Mouse (Mus musculus) hindbrain, embryonic 13.5 days (tissue): ENCODE measurements at regions not wholly inside any gene's neighbourhood (a gene's known extent, or its start where the extent isn't known, plus 50 kb on each side); places are given as distances from the start of the nearest gene placed in this dataset.

ENCODE experiments used
- ATAC-seq: fragments of 200-750 bp; cut with Nextera tagmentation; 2 replicates; pipeline ENCODE4 v1.8.0; 2017; ENCODE audit warnings: moderate TSS enrichment; ENCODE audit not compliant: low FRiP score
- H3K27ac ChIP-seq: fragments of 300-500 bp; sonication (generic); 2 replicates; pipeline ENCODE4 v1.5.1; 2015; ENCODE audit warnings: inconsistent platforms, mild to moderate bottlenecking, moderate library complexity
- H3K27me3 ChIP-seq: fragments of 300-500 bp; sonication (generic); 2 replicates; pipeline ENCODE4 v1.6.1; 2015; ENCODE audit warnings: mild to moderate bottlenecking, inconsistent platforms
- H3K36me3 ChIP-seq: fragments of 300-500 bp; sonication (generic); 2 replicates; pipeline ENCODE4 v1.6.1; 2015; ENCODE audit warnings: mild to moderate bottlenecking, inconsistent platforms
- H3K4me1 ChIP-seq: fragments of 300-500 bp; sonication (generic); replicated peaks from 2 replicates; pipeline ENCODE4 v1.6.1; 2015; ENCODE audit warnings: inconsistent platforms
- H3K4me2 ChIP-seq: fragments of 300-500 bp; sonication (generic); 2 replicates; pipeline ENCODE4 v1.6.1; 2015; ENCODE audit warnings: inconsistent platforms, mild to moderate bottlenecking, moderate library complexity
- H3K4me3 ChIP-seq: fragments of 300-500 bp; sonication (generic); 2 replicates; pipeline ENCODE4 v1.5.1; 2015; ENCODE audit warnings: mild to moderate bottlenecking, inconsistent platforms
- H3K9ac ChIP-seq: fragments of 300-500 bp; sonication (generic); 2 replicates; pipeline ENCODE4 v1.6.1; 2015; ENCODE audit warnings: mild to moderate bottlenecking, inconsistent platforms
- H3K9me3 ChIP-seq: fragments of 300-500 bp; sonication (generic); 2 replicates; pipeline ENCODE4 v1.6.1; 2016; ENCODE audit warnings: inconsistent platforms
- WGBS: fragments of 180-500 bp; shearing (Covaris S2); methylation state at CpG from one replicate; pipeline ENCODE4 v1.1.7; 2015; 5-methylcytosine and 5-hydroxymethylcytosine counted together

DNA sequence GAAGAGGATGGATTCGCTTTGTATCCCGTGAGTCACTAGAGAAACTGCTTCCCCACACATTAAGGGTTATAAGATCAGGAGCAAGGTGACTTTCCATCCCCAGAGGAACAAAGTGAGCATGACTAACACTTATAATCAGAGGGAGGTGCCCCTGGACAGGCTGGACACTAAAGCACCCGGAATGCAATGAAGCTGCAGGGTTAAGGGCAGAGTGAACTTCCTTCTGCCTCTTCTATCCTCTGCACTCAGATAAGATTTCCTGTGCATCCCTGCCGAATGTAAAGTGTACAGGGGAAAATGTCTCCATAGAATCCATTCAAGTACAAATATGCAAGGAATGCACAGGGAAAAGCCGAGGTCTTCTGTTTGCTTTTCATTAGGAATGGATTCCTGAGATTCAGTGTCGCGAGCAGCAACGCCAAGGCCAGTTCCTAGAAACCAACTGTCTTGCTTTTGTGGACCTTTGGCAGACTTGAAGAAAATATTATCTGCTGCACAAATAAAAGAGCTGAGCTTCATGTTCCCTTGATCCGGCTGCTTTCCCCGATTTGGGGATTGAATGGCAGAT is 58.5 kb upstream of the Fbxl7 start:
- Histone ChIP-seq H3K4me1 (peaks cover 6% of the 10 kb centered on the region), H3K36me3 (no peaks in the 10 kb centered on the region), H3K27me3 (no peaks in the 10 kb centered on the region), H3K4me2 (0 out of 2 replicates have a peak overlapping the region, but pooled peaks have one; percentile 11), H3K9me3 (no peaks in the 10 kb centered on the region), H3K9ac (no peak overlapping the region), H3K4me3 (no peak overlapping the region), H3K27ac (no peak overlapping the region)
- ATAC-seq = no peak
- WGBS = 23% methylated on average over 10 of the region's 10 CpGs

DNA sequence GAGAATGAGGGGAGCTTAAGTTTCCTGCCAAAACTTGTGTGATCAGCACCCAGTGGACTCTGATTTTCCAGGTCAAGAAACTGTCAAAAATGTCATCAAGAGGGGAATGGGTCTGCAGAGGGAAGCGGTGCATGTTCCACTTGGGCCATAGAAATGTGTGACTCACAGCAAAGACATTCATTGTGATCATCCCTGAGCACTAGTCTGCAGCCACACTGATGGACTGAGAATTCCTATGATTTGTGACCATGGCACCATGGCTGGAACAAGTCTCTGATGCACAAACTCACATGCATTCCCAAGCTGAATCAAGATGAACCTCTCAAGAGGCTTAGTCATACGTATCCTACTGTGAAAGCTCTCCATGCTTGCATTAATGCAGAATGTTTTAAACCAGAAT is 63.6 kb upstream of the Fbxl7 start:
- Histone ChIP-seq H3K27ac (no peak overlapping the region), H3K27me3 (no peaks in the 10 kb centered on the region), H3K4me2 (no peak overlapping the region), H3K4me3 (no peak overlapping the region), H3K9me3 (no peaks in the 10 kb centered on the region), H3K4me1 (peaks cover under 1% of the 10 kb centered on the region; the same call in 1 of the 2 replicates), H3K36me3 (no peaks in the 10 kb centered on the region), H3K9ac (no peak overlapping the region)
- ATAC-seq = no peak
- whole genome bisulfite sequencing = 89% methylated on average over 2 of the region's 2 CpGs

DNA sequence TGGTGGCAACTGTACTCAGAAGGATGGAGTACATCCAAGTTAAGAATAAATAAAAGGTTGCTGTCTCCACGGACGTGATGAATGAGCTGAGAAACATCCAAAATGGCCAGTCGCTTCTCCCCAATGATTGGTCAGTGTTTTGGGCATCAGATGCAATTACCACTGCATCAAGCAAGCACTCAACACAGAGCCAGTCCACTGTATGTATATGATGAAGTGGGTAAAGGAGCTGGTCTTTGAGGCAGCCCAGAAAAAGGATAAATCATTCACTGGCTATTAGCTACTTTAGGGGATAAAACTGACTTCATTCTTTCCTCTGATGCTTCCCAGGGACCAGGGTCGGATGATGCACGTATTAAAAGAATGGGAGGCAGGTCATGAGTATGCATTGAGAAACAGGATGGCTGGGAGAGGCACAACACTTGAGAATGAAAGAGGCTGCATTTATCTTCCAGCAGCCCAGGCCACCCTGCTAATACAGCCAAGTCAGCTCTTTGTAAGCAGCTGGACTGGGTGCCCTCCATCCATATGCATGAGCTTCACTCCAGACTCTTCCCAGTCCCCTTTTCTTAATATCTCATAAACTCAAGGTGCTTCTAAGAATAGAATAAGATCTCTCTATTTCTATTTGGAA is 73.1 kb upstream of the Fbxl7 start:
- H3K9ac ChIP-seq = no peak overlapping the region
- no peak overlapping the region for H3K4me2 ChIP-seq
- no peak overlapping the region for H3K27ac ChIP-seq
- no peaks in the 10 kb centered on the region for H3K9me3 ChIP-seq
- peaks cover 6% of the 10 kb centered on the region for H3K4me1 ChIP-seq
- no peak overlapping the region for H3K4me3 ChIP-seq
- WGBS = 27% methylated on average over 5 of the region's 5 CpGs
- H3K36me3 ChIP-seq = no peaks in the 10 kb centered on the region
- peak; percentile 36; the same call in 1 of the 2 replicates for ATAC-seq
- H3K27me3 ChIP-seq = no peaks in the 10 kb centered on the region

DNA sequence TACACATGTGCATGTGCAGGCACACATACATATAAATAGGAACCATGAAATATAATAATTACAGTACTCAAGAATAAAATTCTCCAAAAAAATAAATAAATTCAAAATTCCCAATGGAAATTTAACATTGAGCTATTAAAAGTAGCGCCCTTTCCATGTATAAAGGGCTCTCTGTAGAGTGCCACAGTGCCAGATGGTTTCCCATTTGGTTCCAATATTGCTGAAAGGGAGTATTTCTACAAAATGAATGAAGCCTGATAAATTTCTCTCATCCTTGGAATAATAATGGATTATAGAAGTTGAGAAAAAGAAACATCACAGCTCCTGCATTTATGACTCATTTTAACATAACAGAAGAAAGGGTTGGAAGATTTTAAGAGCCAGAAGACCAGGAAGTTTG is 75.4 kb upstream of the Fbxl7 start:
- H3K27me3 ChIP-seq = no peaks in the 10 kb centered on the region
- no peak overlapping the region for H3K27ac ChIP-seq
- peaks cover 6% of the 10 kb centered on the region for H3K4me1 ChIP-seq
- no peak overlapping the region for H3K4me2 ChIP-seq
- ATAC-seq = no peak
- no peaks in the 10 kb centered on the region for H3K36me3 ChIP-seq
- H3K9me3 ChIP-seq = no peaks in the 10 kb centered on the region
- no peak overlapping the region for H3K4me3 ChIP-seq
- 74% methylated on average over 1 of the region's 1 CpGs for WGBS
- no peak overlapping the region for H3K9ac ChIP-seq

DNA sequence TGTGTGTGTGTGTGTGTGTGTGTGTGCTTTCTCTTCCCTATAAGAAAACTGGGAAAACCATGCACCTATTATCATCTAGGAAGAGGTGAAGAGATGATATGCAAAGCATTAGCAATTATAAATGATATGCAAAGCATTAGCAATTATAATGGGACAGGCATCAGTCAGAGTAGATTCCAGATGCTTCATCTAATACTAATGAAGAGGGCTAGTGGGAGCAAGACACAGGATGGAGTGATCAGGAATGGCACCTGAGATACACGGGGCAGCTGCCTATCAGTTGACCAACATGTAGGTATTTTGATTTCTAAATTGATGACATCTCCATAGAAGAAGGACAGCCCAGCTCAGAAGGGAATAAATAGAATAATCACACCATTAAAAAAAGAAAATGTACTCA is 97.7 kb upstream of the Fbxl7 start:
- Histone ChIP-seq H3K4me3 (no peak overlapping the region), H3K36me3 (no peaks in the 10 kb centered on the region), H3K9ac (no peak overlapping the region), H3K4me1 (no peaks in the 10 kb centered on the region), H3K27me3 (no peaks in the 10 kb centered on the region), H3K27ac (no peak overlapping the region), H3K9me3 (no peaks in the 10 kb centered on the region), H3K4me2 (no peak overlapping the region)
- no peak for ATAC-seq
- 52% methylated on average over 1 of the region's 1 CpGs for WGBS

DNA sequence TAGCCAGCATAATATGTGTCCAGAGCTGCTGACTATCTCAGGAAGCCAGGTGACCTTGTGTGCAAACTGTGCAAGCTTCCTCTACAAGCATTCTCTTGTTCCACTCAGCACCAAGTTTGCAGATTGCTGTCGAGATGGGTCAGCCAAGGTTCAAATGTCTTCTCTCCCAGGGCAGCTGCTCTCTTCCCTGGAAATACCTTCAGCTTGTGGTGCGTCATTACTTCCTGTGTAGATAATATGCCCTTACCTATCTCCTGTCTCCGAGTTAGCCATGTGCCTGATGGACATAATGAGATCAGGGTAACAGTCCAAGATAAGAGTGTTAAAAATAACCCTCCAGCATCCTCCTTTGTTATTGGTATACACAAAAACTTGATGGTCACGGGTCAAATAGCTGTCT is 113.7 kb upstream of the Fbxl7 start:
- H3K4me1 ChIP-seq = peaks cover 4% of the 10 kb centered on the region
- no peak overlapping the region for H3K9ac ChIP-seq
- H3K9me3 ChIP-seq = peaks cover 7% of the 10 kb centered on the region; the same call in 1 of the 2 replicates
- H3K36me3 ChIP-seq = no peaks in the 10 kb centered on the region
- no peak overlapping the region for H3K27ac ChIP-seq
- no peak for ATAC-seq
- 75% methylated on average over 4 of the region's 4 CpGs for WGBS
- H3K27me3 ChIP-seq = peaks cover 3% of the 10 kb centered on the region; the same call in 1 of the 2 replicates
- no peak overlapping the region for H3K4me2 ChIP-seq
- H3K4me3 ChIP-seq = no peak overlapping the region

DNA sequence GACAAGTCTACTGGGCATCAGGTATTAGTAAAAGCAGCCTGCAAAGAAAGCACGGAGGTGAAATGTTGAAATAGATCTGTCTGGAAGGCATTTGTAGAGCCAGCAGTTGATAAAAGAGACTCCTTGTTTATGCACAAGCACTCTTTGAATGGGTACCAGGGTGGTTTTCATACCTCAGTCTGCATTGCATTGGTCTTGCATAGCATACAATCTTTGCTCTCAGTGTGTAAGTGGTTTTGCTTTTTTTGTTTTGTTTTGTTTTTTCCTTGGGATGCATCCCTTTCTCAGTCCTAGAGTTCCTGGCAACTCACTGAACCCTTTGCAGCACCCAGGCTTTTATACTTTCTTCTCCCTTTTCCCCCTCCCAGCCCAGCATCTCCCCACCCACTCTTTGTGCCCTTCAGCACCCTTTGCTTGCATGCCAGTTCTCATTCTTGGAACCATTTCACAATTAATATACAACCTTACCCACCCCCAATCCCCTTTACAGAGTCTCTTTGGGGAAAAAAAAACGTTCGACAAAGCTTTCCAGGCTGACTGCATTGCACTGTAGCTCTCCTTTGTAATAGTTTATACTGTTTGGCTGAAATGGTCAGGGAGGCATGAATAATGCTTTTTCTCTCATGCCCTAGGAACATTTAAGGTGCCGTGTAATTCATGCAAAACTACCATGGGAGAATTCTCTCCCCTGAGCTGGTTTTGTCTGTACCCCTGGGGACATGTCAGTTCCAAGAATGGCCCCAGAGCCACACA is 118.7 kb upstream of the Fbxl7 start:
- no peak overlapping the region for H3K9ac ChIP-seq
- H3K4me3 ChIP-seq = no peak overlapping the region
- H3K27ac ChIP-seq = peak overlapping the region; percentile 40; the same call in 1 of the 2 replicates
- no peak overlapping the region for H3K4me2 ChIP-seq
- no peaks in the 10 kb centered on the region for H3K9me3 ChIP-seq
- no peaks in the 10 kb centered on the region for H3K36me3 ChIP-seq
- ATAC-seq = peak; percentile 78
- no peaks in the 10 kb centered on the region for H3K27me3 ChIP-seq
- H3K4me1 ChIP-seq = peaks cover 10% of the 10 kb centered on the region
- WGBS = 18% methylated on average over 4 of the region's 4 CpGs

DNA sequence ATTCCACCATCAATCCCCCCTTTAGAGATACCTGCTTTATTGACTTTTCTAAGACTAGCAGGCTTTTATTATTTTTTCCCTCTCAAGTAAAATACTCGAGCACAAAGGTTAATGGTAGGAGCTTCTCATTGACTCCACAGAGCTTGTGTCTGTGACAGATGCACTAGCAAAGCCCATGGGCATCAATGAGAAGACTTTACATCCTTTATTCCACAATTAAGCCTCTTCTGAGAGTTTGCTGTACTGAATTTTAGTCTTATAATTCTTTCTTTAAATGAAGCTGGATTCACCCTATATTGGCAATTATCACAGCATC is 119.2 kb upstream of the Fbxl7 start:
- H3K36me3 ChIP-seq = no peaks in the 10 kb centered on the region
- H3K4me1 ChIP-seq = peaks cover 10% of the 10 kb centered on the region
- H3K27ac ChIP-seq = no peak overlapping the region
- no peak overlapping the region for H3K4me3 ChIP-seq
- H3K9me3 ChIP-seq = no peaks in the 10 kb centered on the region
- H3K9ac ChIP-seq = no peak overlapping the region
- WGBS = 5% methylated on average over 1 of the region's 1 CpGs
- H3K27me3 ChIP-seq = no peaks in the 10 kb centered on the region
- ATAC-seq = peak; percentile 22; the same call in 1 of the 2 replicates
- H3K4me2 ChIP-seq = no peak overlapping the region

DNA sequence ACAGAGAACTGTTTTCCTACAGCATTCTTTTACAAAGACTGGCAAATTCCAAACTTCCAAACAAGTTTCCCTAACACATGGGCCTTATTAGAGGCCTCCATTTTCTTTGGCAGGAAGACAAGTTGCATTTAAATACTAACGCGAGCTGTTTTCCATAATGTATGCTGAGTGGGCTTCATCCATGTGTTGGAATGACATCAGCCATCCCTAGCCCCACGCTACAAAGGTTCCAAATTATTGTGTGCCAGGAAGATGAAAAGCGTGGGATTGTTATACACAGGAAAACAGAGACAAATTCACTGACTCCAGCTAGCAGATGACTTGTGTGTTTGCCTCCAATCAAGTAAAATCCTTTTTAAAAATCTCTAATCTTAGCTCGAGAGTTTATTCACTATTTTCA is 125.1 kb upstream of the Fbxl7 start:
- Histone ChIP-seq H3K4me1 (no peaks in the 10 kb centered on the region), H3K9ac (no peak overlapping the region), H3K4me2 (no peak overlapping the region), H3K9me3 (no peaks in the 10 kb centered on the region), H3K27ac (no peak overlapping the region), H3K27me3 (no peaks in the 10 kb centered on the region), H3K4me3 (no peak overlapping the region), H3K36me3 (no peaks in the 10 kb centered on the region)
- ATAC-seq = no peak
- WGBS = 63% methylated on average over 5 of the region's 5 CpGs

DNA sequence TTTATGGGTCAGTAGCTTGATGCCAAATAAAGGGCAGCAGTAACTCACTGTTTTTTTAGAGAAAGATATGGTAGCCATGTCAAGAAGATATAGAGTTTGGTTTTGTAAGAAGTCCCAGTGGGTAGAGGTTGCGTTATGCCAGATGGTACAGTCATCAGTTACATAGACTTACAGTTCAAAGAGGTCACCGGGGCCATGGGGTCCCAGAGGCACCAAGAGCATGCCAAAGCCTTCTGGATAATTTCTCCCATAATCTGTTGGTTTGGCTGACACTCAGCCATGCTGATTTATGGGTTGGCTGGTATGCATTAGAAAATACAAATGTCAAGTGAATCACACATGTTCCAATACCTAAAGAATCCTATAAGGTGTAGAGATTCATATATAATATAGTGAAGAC is 137.9 kb upstream of the Fbxl7 start:
- no peaks in the 10 kb centered on the region for H3K27me3 ChIP-seq
- ATAC-seq = no peak
- 81% methylated on average over 2 of the region's 2 CpGs for WGBS

DNA sequence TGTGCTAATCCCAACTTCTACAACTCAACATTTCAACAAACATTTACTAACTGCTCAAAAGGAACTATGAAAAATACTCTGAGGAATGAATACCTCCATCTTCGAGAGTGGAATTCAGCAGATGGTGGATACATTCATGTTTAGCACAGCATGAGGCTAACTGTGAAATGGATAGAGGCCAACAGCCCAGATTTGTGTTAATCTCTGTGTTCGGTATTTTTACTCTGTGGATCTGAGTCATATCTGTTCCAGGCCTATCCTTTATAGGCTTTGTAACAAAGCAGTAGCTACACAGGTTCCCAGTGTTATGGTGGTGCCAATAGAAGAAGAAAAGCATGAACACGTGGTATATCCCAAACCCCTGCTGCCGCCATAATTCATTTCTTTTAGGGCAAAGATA is 148.4 kb upstream of the Fbxl7 start:
- Histone ChIP-seq H3K4me3 (no peak overlapping the region), H3K4me2 (no peak overlapping the region), H3K27me3 (no peaks in the 10 kb centered on the region), H3K27ac (no peak overlapping the region), H3K9me3 (no peaks in the 10 kb centered on the region), H3K36me3 (no peaks in the 10 kb centered on the region), H3K4me1 (no peaks in the 10 kb centered on the region), H3K9ac (no peak overlapping the region)
- WGBS = 85% methylated on average over 4 of the region's 4 CpGs
- no peak for ATAC-seq

More for the DNA sequence above, 137.9 kb upstream of the Fbxl7 start:
- H3K4me1 ChIP-seq = no peaks in the 10 kb centered on the region
- no peak overlapping the region for H3K4me2 ChIP-seq
- no peaks in the 10 kb centered on the region for H3K9me3 ChIP-seq
- no peak overlapping the region for H3K9ac ChIP-seq
- no peak overlapping the region for H3K4me3 ChIP-seq
- no peaks in the 10 kb centered on the region for H3K36me3 ChIP-seq
- H3K27ac ChIP-seq = no peak overlapping the region

DNA sequence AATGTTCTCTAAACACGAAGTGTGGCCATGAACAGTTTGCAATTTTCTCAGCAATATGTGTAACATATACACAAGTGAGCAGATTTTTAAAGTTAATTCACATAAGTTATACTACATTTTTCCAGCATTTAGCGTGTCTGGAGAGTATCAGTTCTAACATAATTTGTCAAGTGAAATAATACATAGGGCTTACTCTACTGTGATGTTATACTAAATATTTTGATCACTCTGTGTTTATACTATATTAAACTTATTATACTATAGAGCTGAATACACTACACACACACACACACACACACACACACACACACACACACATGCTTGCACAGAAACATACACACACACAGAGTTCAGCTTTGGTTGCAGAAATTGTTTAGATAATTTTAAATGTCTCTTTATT is 155.3 kb upstream of the Fbxl7 start:
- Histone ChIP-seq H3K4me3 (no peak overlapping the region), H3K4me1 (no peaks in the 10 kb centered on the region), H3K27ac (no peak overlapping the region), H3K4me2 (no peak overlapping the region), H3K36me3 (no peaks in the 10 kb centered on the region), H3K9me3 (no peaks in the 10 kb centered on the region), H3K27me3 (no peaks in the 10 kb centered on the region), H3K9ac (no peak overlapping the region)
- WGBS = 82% methylated on average over 2 of the region's 2 CpGs
- ATAC-seq = no peak

DNA sequence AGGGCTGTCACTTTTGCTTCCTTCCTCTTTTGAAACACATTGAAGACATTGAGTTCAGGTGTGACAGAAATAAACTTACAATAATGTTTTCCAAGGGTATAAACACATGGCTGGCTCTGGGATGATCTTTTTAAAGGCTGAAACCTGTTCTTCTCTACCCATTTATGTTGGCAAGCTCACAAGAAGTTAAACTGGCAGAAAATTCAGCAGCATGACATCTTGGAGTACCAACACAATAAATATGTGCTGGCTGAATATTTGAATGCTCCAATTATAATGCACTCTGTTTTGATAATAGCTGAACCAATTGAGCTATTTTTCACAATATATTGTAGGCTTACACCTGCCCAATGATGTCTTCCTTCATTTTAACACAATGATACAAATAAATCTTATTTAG is 168.1 kb upstream of the Fbxl7 start:
- H3K9ac ChIP-seq = no peak overlapping the region
- no peak for ATAC-seq
- H3K27ac ChIP-seq = no peak overlapping the region
- H3K27me3 ChIP-seq = no peaks in the 10 kb centered on the region; the same call in 1 of the 2 replicates
- no peaks in the 10 kb centered on the region; the same call in 1 of the 2 replicates for H3K9me3 ChIP-seq
- no peak overlapping the region for H3K4me3 ChIP-seq
- no peaks in the 10 kb centered on the region for H3K36me3 ChIP-seq
- 0 out of 2 replicates have a peak, but pooled peaks cover 4% of the 10 kb centered on the region for H3K4me1 ChIP-seq
- no peak overlapping the region for H3K4me2 ChIP-seq
